Mouse (Mus musculus) MEL (cell line): ENCODE measurements at regions not wholly inside any gene's neighbourhood (a gene's known extent, or its start where the extent isn't known, plus 50 kb on each side); places are given as distances from the start of the nearest gene placed in this dataset.
"Not testable (repeated sequence)": the region's sequence is repeated elsewhere in the genome, so short reads cannot be mapped to it uniquely, and the experiment has no call there.

Source experiments
- BHLHE40 ChIP-seq: IDR thresholded peaks from 2 replicates; pipeline ENCODE4 v1.6.1; 2012; ENCODE audit warnings: low read depth, mild to moderate bottlenecking, inconsistent platforms, low read length, improper control_type of control experiment, borderline replicate concordance
- CTCF ChIP-seq, 3 experiments: IDR thresholded peaks in 2 of 3; conservative IDR thresholded peaks in 1 of 3; 2 replicates each; pipeline ENCODE4 v1.5.1; 2011 to 2012; ENCODE audit warnings: low read length in 3 of 3, low read depth in 2 of 3, mild to moderate bottlenecking in 2 of 3, improper control_type of control experiment in 1 of 3, inconsistent platforms in 1 of 3, mixed read lengths in 1 of 3, moderate library complexity in 1 of 3; ENCODE audit not compliant: control insufficient read depth in 1 of 3, insufficient read depth in 1 of 3, poor library complexity in 1 of 3, severe bottlenecking in 1 of 3
- E2F4 ChIP-seq: IDR thresholded peaks from 2 replicates; pipeline ENCODE4 v1.6.1; 2011; ENCODE audit warnings: low read depth, low read length, improper control_type of control experiment, borderline replicate concordance
- ETS1 ChIP-seq: IDR thresholded peaks from 2 replicates; pipeline ENCODE4 v1.6.1; 2012; ENCODE audit warnings: low read depth, mild to moderate bottlenecking, inconsistent platforms, low read length, improper control_type of control experiment, moderate library complexity
- GATA1 ChIP-seq: IDR thresholded peaks from 2 replicates; pipeline ENCODE4 v1.6.1; 2011; ENCODE audit warnings: low read depth, low read length, improper control_type of control experiment
- HCFC1 ChIP-seq: IDR thresholded peaks from 2 replicates; pipeline ENCODE4 v1.6.1; 2012; ENCODE audit warnings: low read depth, mild to moderate bottlenecking, inconsistent platforms, low read length, improper control_type of control experiment, moderate library complexity
- MAX ChIP-seq: IDR thresholded peaks from 2 replicates; pipeline ENCODE4 v1.6.1; 2011; ENCODE audit warnings: low read length, improper control_type of control experiment
- MYC ChIP-seq: IDR thresholded peaks from 2 replicates; pipeline ENCODE4 v1.6.1; 2011; ENCODE audit warnings: low read depth, mild to moderate bottlenecking, low read length, improper control_type of control experiment, moderate library complexity
- POLR2A ChIP-seq, 2 experiments: IDR thresholded peaks; 2 replicates each; pipeline ENCODE4 v1.6.1; 2011 to 2012; ENCODE audit warnings: low read length in 2 of 2, mild to moderate bottlenecking in 2 of 2, control low read depth in 1 of 2, improper control_type of control experiment in 1 of 2, low read depth in 1 of 2, moderate library complexity in 1 of 2; ENCODE audit not compliant: control insufficient read depth in 1 of 2, insufficient read depth in 1 of 2, poor library complexity in 1 of 2
- SMC3 ChIP-seq: IDR thresholded peaks from 2 replicates; pipeline ENCODE4 v1.6.1; 2011; ENCODE audit warnings: low read depth, low read length, improper control_type of control experiment
- TCF12 ChIP-seq: IDR thresholded peaks from 2 replicates; pipeline ENCODE4 v1.6.1; 2014; ENCODE audit warnings: low read depth, mild to moderate bottlenecking, inconsistent platforms, low read length, improper control_type of control experiment, moderate library complexity
- UBTF ChIP-seq: IDR thresholded peaks from 2 replicates; pipeline ENCODE4 v1.6.1; 2012; ENCODE audit warnings: low read depth, mild to moderate bottlenecking, inconsistent platforms, low read length, improper control_type of control experiment, moderate library complexity, borderline replicate concordance; ENCODE audit not compliant: insufficient read depth
- USF1 ChIP-seq: IDR thresholded peaks from 2 replicates; pipeline ENCODE4 v1.6.1; 2014; ENCODE audit warnings: low read depth, mild to moderate bottlenecking, inconsistent platforms, low read length, improper control_type of control experiment, moderate library complexity
- ZNF384 ChIP-seq: IDR thresholded peaks from 2 replicates; pipeline ENCODE4 v1.6.1; 2012; ENCODE audit warnings: low read depth, mild to moderate bottlenecking, inconsistent platforms, low read length, improper control_type of control experiment

GRCm38 (mm10) chr14:54117607-54118006, 136.3 kb downstream of the Dad1 start:
- TF ChIP-seq MAX; SMC3; CTCF (IDR thresholded peaks at IDR 0.05 in 2 of 3, conservative IDR thresholded peaks at IDR 0.05 in 1 of 3; ENCODE audit: control insufficient read depth in 1 of 3, insufficient read depth in 1 of 3, low read depth in 2 of 3, low read length in 3 of 3, poor library complexity in 1 of 3, severe bottlenecking in 1 of 3); ZNF384; GATA1; POLR2A (IDR thresholded peaks at IDR 0.05; ENCODE audit: control insufficient read depth in 1 of 2, insufficient read depth in 1 of 2, low read depth in 1 of 2, low read length in 2 of 2, poor library complexity in 1 of 2); UBTF; ETS1; BHLHE40; USF1; HCFC1; MYC; TCF12; E2F4: not testable (repeated sequence)
